Mouse (Mus musculus) small intestine, adult 2 months (tissue): ENCODE measurements around the gene Alyref2. TPM values are rescaled to one million over a fixed set of nuclear protein-coding genes. Genes with fewer than 3 reads are reported as not detected.

ENCODE experiments used
- H3K27ac ChIP-seq: fragments of 200-500 bp; 2 replicates; pipeline ENCODE4 v1.5.1; 2012; ENCODE audit warnings: low read depth, low read length, control low read depth, inconsistent platforms; ENCODE audit not compliant: insufficient read depth
- H3K27me3 ChIP-seq: fragments of 200-500 bp; 2 replicates; pipeline ENCODE4 v1.6.1; 2012; ENCODE audit warnings: mild to moderate bottlenecking, moderate library complexity, low read length, inconsistent platforms; ENCODE audit not compliant: control insufficient read depth, insufficient read depth
- H3K36me3 ChIP-seq: fragments of 200-500 bp; 2 replicates; pipeline ENCODE4 v1.6.1; 2012; ENCODE audit warnings: mild to moderate bottlenecking, low read length, control low read depth, inconsistent platforms; ENCODE audit not compliant: control insufficient read depth, insufficient read depth
- H3K4me1 ChIP-seq: fragments of 200-500 bp; 2 replicates; pipeline ENCODE4 v1.6.1; 2012; ENCODE audit warnings: low read length, inconsistent platforms, mixed read lengths; ENCODE audit not compliant: control insufficient read depth, insufficient read depth, insufficient read length
- H3K4me3 ChIP-seq: fragments of 200-500 bp; 2 replicates; pipeline ENCODE4 v1.5.1; 2012; ENCODE audit warnings: low read depth, mild to moderate bottlenecking, control low read depth, inconsistent platforms, low read length, moderate library complexity
- CTCF ChIP-seq: fragments of 200-500 bp; IDR thresholded peaks from 2 replicates; pipeline ENCODE4 v1.5.1; 2012; ENCODE audit warnings: low read depth, mild to moderate bottlenecking, control low read depth, inconsistent platforms, low read length, moderate library complexity, mixed read lengths; ENCODE audit not compliant: insufficient replicate concordance, insufficient read length; ENCODE audit errors: extremely low read depth
- POLR2A ChIP-seq: fragments of 200-500 bp; IDR thresholded peaks from 2 replicates; pipeline ENCODE4 v1.6.1; 2012; ENCODE audit warnings: low read depth, mild to moderate bottlenecking, control low read depth, inconsistent platforms, low read length, moderate library complexity
- WGBS: fragments of 180-500 bp; shearing (Covaris S2); methylation state at CpG from one replicate; pipeline ENCODE4 v1.1.7; 2018; 5-methylcytosine and 5-hydroxymethylcytosine counted together
- polyA plus RNA-seq: library from polyadenylated mRNA; depleted of rRNA; stranded (reverse); fragments of >200 nt; gene quantifications from 2 replicates; pipeline ENCODE4 v1.2.3, GENCODE M21; 2012; rRNA removed

Gene Alyref2
- polyA plus RNA-seq, 1 experiment = 5.0 TPM

GRCm38 (mm10) chr1:171540694-171541093 is 37.4 kb downstream of the Alyref2 start:
- TF ChIP-seq CTCF = no peak
- TF ChIP-seq POLR2A = no peak

GRCm38 (mm10) chr1:171551326-171551725 is 48.0 kb downstream of the Alyref2 start:
- peaks cover 3% of the 10 kb centered on the region; the same call in 1 of the 2 replicates for H3K4me1 ChIP-seq
- WGBS = 72% methylated on average over 7 of the region's 7 CpGs
- H3K27ac ChIP-seq = no peak overlapping the region
- H3K4me3 ChIP-seq = no peak overlapping the region
- H3K27me3 ChIP-seq = no peaks in the 10 kb centered on the region
- TF ChIP-seq POLR2A (no peak), CTCF (no peak)
- no peaks in the 10 kb centered on the region for H3K36me3 ChIP-seq

More at GRCm38 (mm10) chr1:171540694-171541093, 37.4 kb downstream of the Alyref2 start:
- H3K27ac ChIP-seq = no peak overlapping the region
- 82% methylated on average over 1 of the region's 1 CpGs for WGBS
- no peaks in the 10 kb centered on the region for H3K27me3 ChIP-seq
- H3K4me1 ChIP-seq = no peaks in the 10 kb centered on the region; the same call in 1 of the 2 replicates
- no peak overlapping the region for H3K4me3 ChIP-seq
- no peaks in the 10 kb centered on the region for H3K36me3 ChIP-seq

GRCm38 (mm10) chr1:171552230-171552629 is 49.0 kb downstream of the Alyref2 start:
- Histone ChIP-seq H3K4me1 (peaks cover 3% of the 10 kb centered on the region; the same call in 1 of the 2 replicates), H3K27ac (no peak overlapping the region), H3K36me3 (no peaks in the 10 kb centered on the region), H3K27me3 (no peaks in the 10 kb centered on the region), H3K4me3 (no peak overlapping the region)
- TF ChIP-seq POLR2A = no peak
- no peak for TF ChIP-seq CTCF
- WGBS = 85% methylated on average over 2 of the region's 2 CpGs

- TF ChIP-seq CTCF = no peak
- no peak for TF ChIP-seq POLR2A
- Histone ChIP-seq H3K27ac (no peak overlapping the region), H3K36me3 (no peaks in the 10 kb centered on the region), H3K4me1 (peaks cover 3% of the 10 kb centered on the region; the same call in 1 of the 2 replicates), H3K4me3 (no peak overlapping the region), H3K27me3 (no peaks in the 10 kb centered on the region)
- 72% methylated on average over 11 of the region's 11 CpGs for WGBS
These were observed 50.4 kb downstream of the Alyref2 start for GRCm38 (mm10) chr1:171553359-171554341.

Other genes with a start within 250 kb of the Alyref2 start
- 38.5 and 78.5 TPM in 2 replicates for gene B4galt3, start 233.2 kb upstream of the Alyref2 start, polyA plus RNA-seq
- gene Ppox, start 222.3 kb upstream of the Alyref2 start, polyA plus RNA-seq = 15.4 and 23.4 TPM in 2 replicates
- gene Usp21, start 215.5 kb upstream of the Alyref2 start, polyA plus RNA-seq = 18.3 and 30.2 TPM in 2 replicates
- gene Ufc1, start 208.5 kb upstream of the Alyref2 start, polyA plus RNA-seq = 6.3 and 10.8 TPM in 2 replicates
- gene Dedd, start 174.3 kb upstream of the Alyref2 start, polyA plus RNA-seq = 24.5 and 40.7 TPM in 2 replicates
- 36.8 and 50.7 TPM in 2 replicates for gene Nit1, start 157.8 kb upstream of the Alyref2 start, polyA plus RNA-seq
- 5.0 and 7.5 TPM in 2 replicates for gene Pfdn2, start 157.8 kb upstream of the Alyref2 start, polyA plus RNA-seq
- 0.13 and 0.16 TPM in 2 replicates for gene Klhdc9, start 142.7 kb upstream of the Alyref2 start, polyA plus RNA-seq
- 0.33 and 1.1 TPM in 2 replicates for gene Nectin4, start 133.4 kb upstream of the Alyref2 start, polyA plus RNA-seq
- gene Arhgap30, start 114.5 kb upstream of the Alyref2 start, polyA plus RNA-seq = 3.8 and 6.1 TPM in 2 replicates
- 55.0 and 87.8 TPM in 2 replicates for gene Usf1, start 92.2 kb upstream of the Alyref2 start, polyA plus RNA-seq
- 52.0 and 53.7 TPM in 2 replicates for gene Tstd1, start 84.6 kb upstream of the Alyref2 start, polyA plus RNA-seq
- 49.7 and 142 TPM in 2 replicates for gene F11r, start 65.9 kb upstream of the Alyref2 start, polyA plus RNA-seq
- gene Itln1, start 31.8 kb downstream of the Alyref2 start, polyA plus RNA-seq = 566 and 2,950 TPM in 2 replicates
- gene Cd244a, start 55.7 kb downstream of the Alyref2 start, polyA plus RNA-seq = 1.2 and 2.0 TPM in 2 replicates
- 0.85 and 1.5 TPM in 2 replicates for gene Ly9, start 103.9 kb downstream of the Alyref2 start, polyA plus RNA-seq
- 1.2 and 1.6 TPM in 2 replicates for gene Slamf7, start 149.6 kb downstream of the Alyref2 start, polyA plus RNA-seq
- gene Cd48, start 178.5 kb downstream of the Alyref2 start, polyA plus RNA-seq = 3.9 and 5.6 TPM in 2 replicates